Mouse (Mus musculus) testis, adult 2 months (tissue): Measurements from ENCODE around the gene Tanc1. TPM values are rescaled to one million over a fixed set of nuclear protein-coding genes. Genes with fewer than 3 reads are reported as not detected.

Experiments
- H3K27ac ChIP-seq: fragments of 200-500 bp; 2 replicates; pipeline ENCODE4 v1.5.1; 2012; ENCODE audit warnings: low read depth, low read length; ENCODE audit not compliant: control insufficient read depth, insufficient read depth
- H3K27me3 ChIP-seq: fragments of 200-500 bp; 2 replicates; pipeline ENCODE4 v1.6.1; 2012; ENCODE audit warnings: mild to moderate bottlenecking, low read length, moderate library complexity; ENCODE audit not compliant: control insufficient read depth, insufficient read depth
- H3K36me3 ChIP-seq: fragments of 200-500 bp; 2 replicates; pipeline ENCODE4 v1.6.1; 2012; ENCODE audit warnings: mild to moderate bottlenecking, low read length; ENCODE audit not compliant: control insufficient read depth, insufficient read depth
- H3K4me1 ChIP-seq: fragments of 200-500 bp; 2 replicates; pipeline ENCODE4 v1.6.1; 2012; ENCODE audit warnings: low read length; ENCODE audit not compliant: control insufficient read depth, insufficient read depth
- H3K4me3 ChIP-seq: fragments of 200-500 bp; 2 replicates; pipeline ENCODE4 v1.5.1; 2012; ENCODE audit warnings: low read depth, mild to moderate bottlenecking, low read length, moderate library complexity, mixed read lengths; ENCODE audit not compliant: control insufficient read depth
- CTCF ChIP-seq: fragments of 200-500 bp; IDR thresholded peaks from 2 replicates; pipeline ENCODE4 v1.5.1; 2012; ENCODE audit warnings: low read depth, mild to moderate bottlenecking, inconsistent platforms, low read length, moderate library complexity; ENCODE audit not compliant: control insufficient read depth, insufficient read depth, insufficient replicate concordance
- POLR2A ChIP-seq: fragments of 200-500 bp; IDR thresholded peaks from 2 replicates; pipeline ENCODE4 v1.6.1; 2012; ENCODE audit warnings: low read depth, mild to moderate bottlenecking, inconsistent platforms, low read length, moderate library complexity; ENCODE audit not compliant: control insufficient read depth
- polyA plus RNA-seq: library from polyadenylated mRNA; depleted of rRNA; stranded (reverse); fragments of >200 nt; gene quantifications from 2 replicates; pipeline ENCODE4 v1.2.3, GENCODE M21; 2012

The Tanc1 gene
- polyA plus RNA-seq, 1 experiment: 7.0 TPM

- no peaks in the 10 kb centered on the region for H3K27me3 ChIP-seq
- H3K36me3 ChIP-seq: no peaks in the 10 kb centered on the region
- TF ChIP-seq POLR2A (no peak), CTCF (no peak)
- no peak overlapping the region for H3K27ac ChIP-seq
- H3K4me3 ChIP-seq: no peak overlapping the region
- no peaks in the 10 kb centered on the region; the same call in 1 of the 2 replicates for H3K4me1 ChIP-seq
Observed at GRCm38 (mm10) chr2:59625927-59626326, 14.1 kb downstream of the Tanc1 start.

- H3K36me3 ChIP-seq: no peaks in the 10 kb centered on the region
- no peak overlapping the region for H3K4me3 ChIP-seq
- H3K27me3 ChIP-seq: no peaks in the 10 kb centered on the region
- H3K27ac ChIP-seq: no peak overlapping the region
- no peaks in the 10 kb centered on the region; the same call in 1 of the 2 replicates for H3K4me1 ChIP-seq
- TF ChIP-seq CTCF (no peak), POLR2A (no peak)
Observed at GRCm38 (mm10) chr2:59626422-59626821, 14.6 kb downstream of the Tanc1 start.

GRCm38 (mm10) chr2:59627502-59627901, 15.7 kb downstream of the Tanc1 start:
- no peaks in the 10 kb centered on the region; the same call in 1 of the 2 replicates for H3K4me1 ChIP-seq
- H3K36me3 ChIP-seq: no peaks in the 10 kb centered on the region
- H3K27me3 ChIP-seq: no peaks in the 10 kb centered on the region
- H3K27ac ChIP-seq: no peak overlapping the region
- TF ChIP-seq CTCF: no peak
- TF ChIP-seq POLR2A: no peak
- H3K4me3 ChIP-seq: no peak overlapping the region

GRCm38 (mm10) chr2:59628057-59628901, 16.4 kb downstream of the Tanc1 start:
- no peaks in the 10 kb centered on the region for H3K27me3 ChIP-seq
- H3K36me3 ChIP-seq: no peaks in the 10 kb centered on the region
- H3K27ac ChIP-seq: no peak overlapping the region
- TF ChIP-seq CTCF (no peak), POLR2A (no peak)
- H3K4me3 ChIP-seq: no peak overlapping the region
- no peaks in the 10 kb centered on the region; the same call in 1 of the 2 replicates for H3K4me1 ChIP-seq

- no peak overlapping the region for H3K27ac ChIP-seq
- H3K27me3 ChIP-seq: no peaks in the 10 kb centered on the region
- no peaks in the 10 kb centered on the region for H3K36me3 ChIP-seq
- H3K4me3 ChIP-seq: no peak overlapping the region
- TF ChIP-seq POLR2A (no peak), CTCF (no peak)
- H3K4me1 ChIP-seq: no peaks in the 10 kb centered on the region; the same call in 1 of the 2 replicates
Observed at GRCm38 (mm10) chr2:59629829-59630228, 18.0 kb downstream of the Tanc1 start.

- H3K27ac ChIP-seq: no peak overlapping the region
Observed at GRCm38 (mm10) chr2:59631406-59631805, 19.6 kb downstream of the Tanc1 start.

GRCm38 (mm10) chr2:59633761-59634430, 22.1 kb downstream of the Tanc1 start:
- Histone ChIP-seq H3K4me1 (no peaks in the 10 kb centered on the region), H3K4me3 (no peak overlapping the region), H3K27me3 (no peaks in the 10 kb centered on the region), H3K36me3 (no peaks in the 10 kb centered on the region), H3K27ac (no peak overlapping the region)
- no peak for TF ChIP-seq POLR2A
- no peak for TF ChIP-seq CTCF

More at GRCm38 (mm10) chr2:59631406-59631805, 19.6 kb downstream of the Tanc1 start:
- no peak overlapping the region for H3K4me3 ChIP-seq
- TF ChIP-seq POLR2A (no peak), CTCF (no peak)
- H3K4me1 ChIP-seq: no peaks in the 10 kb centered on the region; the same call in 1 of the 2 replicates
- H3K36me3 ChIP-seq: no peaks in the 10 kb centered on the region
- H3K27me3 ChIP-seq: no peaks in the 10 kb centered on the region
